Mouse (Mus musculus) embryonic fibroblast, embryonic 13.5 days (primary cell): ENCODE measurements around the gene Capn15.

ENCODE experiments used
- CTCF ChIP-seq: IDR thresholded peaks from 2 replicates; pipeline ENCODE4 v1.5.1; 2011; ENCODE audit warnings: mild to moderate bottlenecking, control low read depth, low read length, moderate library complexity, borderline replicate concordance; ENCODE audit not compliant: insufficient read depth
- POLR2A ChIP-seq: IDR thresholded peaks from 2 replicates; pipeline ENCODE4 v1.6.1; 2011; ENCODE audit warnings: low read depth, mild to moderate bottlenecking, control low read depth, low read length, moderate library complexity

DNA sequence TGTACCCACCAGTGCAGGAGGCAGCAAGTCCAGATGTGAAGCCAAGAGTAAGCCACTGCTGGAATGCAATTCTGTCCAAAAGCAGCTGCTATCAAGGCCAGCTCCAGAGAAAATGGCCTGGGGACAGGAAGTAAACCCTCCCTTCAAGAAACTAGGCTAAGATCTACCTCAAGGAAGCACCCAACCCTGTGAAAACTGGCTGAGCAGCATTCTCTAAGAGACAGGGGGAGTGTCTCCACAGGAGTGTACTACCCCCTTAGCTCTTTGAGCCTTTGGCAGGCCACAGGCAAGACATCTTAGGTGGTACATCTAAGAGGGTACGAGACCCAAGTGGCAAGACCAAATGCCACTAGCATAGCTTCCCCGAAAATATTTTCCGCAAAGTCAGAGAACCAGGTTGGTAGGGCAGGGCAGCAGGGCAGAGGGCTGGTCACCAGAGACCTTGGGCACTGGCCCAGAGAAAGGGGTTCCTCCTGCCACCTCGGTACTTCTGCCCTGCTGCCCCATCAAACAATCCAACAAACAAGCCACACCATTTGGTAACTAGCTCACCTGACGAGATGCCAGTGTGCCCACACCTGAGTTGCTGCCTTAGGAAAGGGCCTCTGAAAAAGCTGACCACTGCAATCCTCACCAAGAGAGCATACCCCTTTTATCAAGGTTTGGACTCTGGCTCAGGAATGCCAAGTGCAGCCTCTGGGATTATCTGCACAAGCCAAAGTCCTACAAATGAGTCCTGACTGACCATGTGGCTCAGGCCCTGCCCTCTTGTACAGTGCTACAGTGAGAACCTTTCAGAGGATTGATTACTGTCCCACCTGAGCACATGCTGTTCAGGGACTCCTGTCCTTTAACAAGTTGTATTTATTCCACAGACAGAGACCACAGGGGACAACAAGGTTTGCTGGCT, 5.5 kb downstream of the Capn15 start:
- TF ChIP-seq CTCF (no peak), POLR2A (no peak)
